Mouse (Mus musculus): Measurements from ENCODE around the gene Vmn1r130.
"Not testable (repeated sequence)": the region's sequence is repeated elsewhere in the genome, so short reads cannot be mapped to it uniquely, and the experiment has no call there.

Vmn1r130 gene

GRCm38 (mm10) chr7:21511480-21511879, at the start of gene Vmn1r130:
Gene Vmn1r130 (plus strand): TSS chr7:21511780.
- DNase-seq (ENCODE audit: low spot score in 2 of 2), result not testable (repeated sequence)

- not testable (repeated sequence) for DNase-seq (ENCODE audit: low spot score in 2 of 2)
These were observed 34.4 kb downstream of the Vmn1r130 start, which contains the start of gene Vmn1r131 for GRCm38 (mm10) chr7:21545990-21546389. Gene Vmn1r131 (minus strand): TSS chr7:21546090.
